Mouse (Mus musculus) cerebellum, adult (tissue): ENCODE measurements at regions not wholly inside any gene's neighbourhood (a gene's known extent, or its start where the extent isn't known, plus 50 kb on each side); places are given as distances from the start of the nearest gene placed in this dataset.
"Not testable (repeated sequence)": the region's sequence is repeated elsewhere in the genome, so short reads cannot be mapped to it uniquely, and the experiment has no call there.

ENCODE experiments used
- ATAC-seq: cut with Nextera tagmentation; 2 replicates; pipeline ENCODE4 v1.9.2; 2017; ENCODE audit warnings: mild to moderate bottlenecking, moderate library complexity, mixed read lengths; ENCODE audit not compliant: insufficient number of reproducible peaks, low FRiP score, low TSS enrichment

- ATAC-seq, result no peak
Measured at GRCm38 (mm10) chr13:111860931-111861330, 52.1 kb upstream of the Map3k1 start.

GRCm38 (mm10) chr13:111862316-111862715 is 53.5 kb upstream of the Map3k1 start:
- no peak for ATAC-seq

GRCm38 (mm10) chr13:111865956-111866355 is 57.2 kb upstream of the Map3k1 start:
- ATAC-seq, result no peak

GRCm38 (mm10) chr13:111867261-111867660 is 58.5 kb upstream of the Map3k1 start:
- ATAC-seq, result no peak

GRCm38 (mm10) chr13:111867763-111868725 is 59.3 kb upstream of the Map3k1 start:
- no peak for ATAC-seq

- ATAC-seq, result no peak
Measured at GRCm38 (mm10) chr13:111868947-111869346, 60.2 kb upstream of the Map3k1 start.

- peak; percentile 60 for ATAC-seq
Measured at GRCm38 (mm10) chr13:111869771-111870437, 61.1 kb upstream of the Map3k1 start.

- no peak for ATAC-seq
Measured at GRCm38 (mm10) chr13:111870505-111870904, 61.7 kb upstream of the Map3k1 start.

GRCm38 (mm10) chr13:111871672-111872410 is 63.0 kb upstream of the Map3k1 start:
- ATAC-seq, result no peak

GRCm38 (mm10) chr13:111874330-111874729 is 65.5 kb upstream of the Map3k1 start:
- ATAC-seq, result no peak

GRCm38 (mm10) chr13:111876404-111876803 is 67.6 kb upstream of the Map3k1 start:
- no peak for ATAC-seq

- ATAC-seq, result no peak
Measured at GRCm38 (mm10) chr13:111876847-111877246, 68.1 kb upstream of the Map3k1 start.

- not testable (repeated sequence) for ATAC-seq
Measured at GRCm38 (mm10) chr13:111883768-111884566, 75.2 kb upstream of the Map3k1 start.

GRCm38 (mm10) chr13:111890792-111891191 is 82.0 kb upstream of the Map3k1 start:
- no peak for ATAC-seq

- no peak for ATAC-seq
Measured at GRCm38 (mm10) chr13:111892141-111892540, 83.3 kb upstream of the Map3k1 start.

GRCm38 (mm10) chr13:111893221-111893713 is 84.5 kb upstream of the Map3k1 start:
- no peak for ATAC-seq

GRCm38 (mm10) chr13:111894804-111895478 is 86.1 kb upstream of the Map3k1 start:
- no peak for ATAC-seq

GRCm38 (mm10) chr13:111896279-111896678 is 87.5 kb upstream of the Map3k1 start:
- ATAC-seq, result no peak

GRCm38 (mm10) chr13:111903361-111903760 is 94.6 kb upstream of the Map3k1 start:
- no peak for ATAC-seq
